Mouse (Mus musculus) kidney, adult 2 months (tissue): Measurements from ENCODE around the gene Plekha5. TPM values are rescaled to one million over a fixed set of nuclear protein-coding genes. Genes with fewer than 3 reads are reported as not detected.

Experiments used
- DNase-seq: peaks from one replicate; pipeline ENCODE4 v3.0.0; 2021
- H3K27ac ChIP-seq: fragments of 200-500 bp; 2 replicates; pipeline ENCODE4 v1.5.1; 2012; ENCODE audit warnings: low read depth, low read length, control low read depth, inconsistent platforms; ENCODE audit not compliant: insufficient read depth
- H3K27me3 ChIP-seq: fragments of 200-500 bp; replicated peaks from 2 replicates; pipeline ENCODE4 v1.6.1; 2012; ENCODE audit warnings: mild to moderate bottlenecking, moderate library complexity, low read length, inconsistent platforms; ENCODE audit not compliant: control insufficient read depth, insufficient read depth
- H3K36me3 ChIP-seq: fragments of 200-500 bp; 2 replicates; pipeline ENCODE4 v1.6.1; 2012; ENCODE audit warnings: mild to moderate bottlenecking, moderate library complexity, low read length, inconsistent platforms; ENCODE audit not compliant: control insufficient read depth, insufficient read depth
- H3K4me1 ChIP-seq: fragments of 200-500 bp; 2 replicates; pipeline ENCODE4 v1.6.1; 2011; ENCODE audit warnings: low read length; ENCODE audit not compliant: control insufficient read depth, insufficient read depth
- H3K4me3 ChIP-seq: fragments of 200-500 bp; 2 replicates; pipeline ENCODE4 v1.5.1; 2011; ENCODE audit warnings: mild to moderate bottlenecking, low read depth, low read length, control low read depth; ENCODE audit not compliant: insufficient read depth
- CTCF ChIP-seq: fragments of 200-500 bp; conservative IDR thresholded peaks from 2 replicates; pipeline ENCODE4 v1.5.1; 2011; ENCODE audit warnings: low read depth, mild to moderate bottlenecking, control low read depth, low read length, moderate library complexity, mixed read lengths; ENCODE audit not compliant: insufficient read depth, insufficient read length
- POLR2A ChIP-seq: fragments of 200-500 bp; IDR thresholded peaks from one replicate; pipeline ENCODE4 v1.6.1; 2011; ENCODE audit warnings: low read depth, low read length, control low read depth
- WGBS: fragments of 180-500 bp; shearing (Covaris S2); methylation state at CpG from one replicate; pipeline ENCODE4 v1.1.7; 2018; 5-methylcytosine and 5-hydroxymethylcytosine counted together
- polyA plus RNA-seq: library from polyadenylated mRNA; depleted of rRNA; stranded (reverse); fragments of >200 nt; gene quantifications from 2 replicates; pipeline ENCODE4 v1.2.3, GENCODE M21; 2012

The Plekha5 gene
- polyA plus RNA-seq, 1 experiment = 21.4 TPM

DNA sequence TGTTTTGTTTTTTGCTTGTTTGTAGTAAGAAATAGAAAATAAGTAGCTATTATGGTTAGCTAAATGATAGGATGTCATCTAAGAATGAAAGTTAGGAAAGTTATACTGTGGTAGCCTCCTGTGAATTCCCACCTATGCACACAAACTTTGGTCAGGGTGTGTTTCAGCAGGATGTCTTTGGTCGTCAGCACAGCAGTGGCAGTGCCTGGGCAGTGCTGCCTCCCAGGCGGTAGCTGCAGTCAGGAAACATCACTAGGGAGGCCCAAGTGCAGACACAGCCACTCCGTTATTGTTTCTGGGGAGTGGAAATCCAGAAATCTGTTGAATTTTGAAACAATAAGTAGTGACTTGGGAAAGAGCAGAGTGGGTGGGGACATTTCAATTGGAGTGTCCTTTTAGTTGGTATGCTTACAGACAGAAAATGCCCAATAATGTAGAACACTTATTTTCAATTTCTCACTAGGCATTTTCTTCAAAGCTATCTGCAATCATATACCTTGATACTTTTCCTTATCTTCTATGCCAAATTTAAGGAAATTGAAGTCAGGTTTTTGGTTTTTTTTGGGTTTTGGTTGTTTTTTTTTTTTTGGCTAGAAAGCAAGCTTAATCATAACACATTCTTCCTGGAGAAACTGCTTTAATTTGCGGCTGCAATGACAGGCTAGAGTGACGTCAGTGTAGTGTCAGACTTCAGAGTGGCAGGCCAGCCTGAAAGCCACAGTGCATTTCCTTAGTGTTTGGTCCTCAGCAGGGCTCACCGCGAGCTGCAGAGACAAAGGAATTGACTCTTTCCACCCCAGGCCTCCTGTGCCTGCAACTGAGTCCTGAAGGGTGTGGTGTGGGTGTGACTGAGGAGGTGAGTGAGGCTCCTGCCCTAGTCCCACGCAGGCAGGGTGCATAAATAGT, 90.6 kb downstream of the Plekha5 start:
- TF ChIP-seq CTCF = no peak
- no peak for TF ChIP-seq POLR2A
- Histone ChIP-seq H3K27me3 (no peaks in the 10 kb centered on the region), H3K4me3 (peak overlapping the region; percentile 3; the same call in 1 of the 2 replicates), H3K4me1 (peaks cover 3% of the 10 kb centered on the region; the same call in 1 of the 2 replicates), H3K36me3 (no peaks in the 10 kb centered on the region), H3K27ac (peak overlapping the region; percentile 24; the same call in 1 of the 2 replicates)
- WGBS = 26% methylated on average over 8 of the region's 8 CpGs
- peak; percentile 58 for DNase-seq

DNA sequence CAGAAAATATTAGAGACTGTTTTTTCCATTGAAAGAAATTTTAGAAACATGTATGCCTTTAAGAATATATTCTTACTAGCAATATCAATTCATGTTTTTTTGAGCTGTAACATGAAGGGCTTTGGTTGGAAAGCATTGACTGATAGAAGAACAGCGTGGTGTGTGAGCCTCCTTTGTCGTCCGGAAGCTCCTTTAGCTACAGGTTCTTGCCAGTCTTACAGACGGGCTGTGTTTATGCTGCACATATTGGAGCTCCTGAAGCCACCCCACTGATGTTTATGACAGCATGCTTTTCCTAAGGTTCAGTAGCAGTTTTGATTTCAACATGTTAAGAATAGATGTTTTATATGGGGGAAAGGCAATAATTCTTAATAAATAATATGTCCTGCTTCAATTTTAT, 91.7 kb downstream of the Plekha5 start:
- TF ChIP-seq CTCF (no peak), POLR2A (no peak)
- Histone ChIP-seq H3K27me3 (no peaks in the 10 kb centered on the region), H3K4me1 (0 out of 2 replicates have a peak, but pooled peaks cover 2% of the 10 kb centered on the region), H3K27ac (no peak overlapping the region), H3K36me3 (no peaks in the 10 kb centered on the region), H3K4me3 (no peak overlapping the region)
- DNase-seq = no peak
- WGBS = 84% methylated on average over 4 of the region's 4 CpGs

GRCm38 (mm10) chr6:140516202-140516601, 92.3 kb downstream of the Plekha5 start:
- TF ChIP-seq CTCF = no peak
- no peak for TF ChIP-seq POLR2A
- H3K27me3 ChIP-seq = no peaks in the 10 kb centered on the region
- no peak overlapping the region for H3K27ac ChIP-seq
- no peak for DNase-seq
- H3K36me3 ChIP-seq = no peaks in the 10 kb centered on the region
- WGBS = 61% methylated on average over 3 of the region's 3 CpGs
- 0 out of 2 replicates have a peak, but pooled peaks cover 2% of the 10 kb centered on the region for H3K4me1 ChIP-seq
- H3K4me3 ChIP-seq = no peak overlapping the region

GRCm38 (mm10) chr6:140517188-140517587, 93.3 kb downstream of the Plekha5 start:
- Histone ChIP-seq H3K4me1 (0 out of 2 replicates have a peak, but pooled peaks cover 2% of the 10 kb centered on the region), H3K27ac (no peak overlapping the region), H3K4me3 (no peak overlapping the region), H3K27me3 (no peaks in the 10 kb centered on the region), H3K36me3 (no peaks in the 10 kb centered on the region)
- WGBS = 85% methylated on average over 1 of the region's 1 CpGs
- DNase-seq = peak; percentile 51
- no peak for TF ChIP-seq POLR2A
- peak; percentile 81 for TF ChIP-seq CTCF

- H3K36me3 ChIP-seq = no peaks in the 10 kb centered on the region
- no peak for TF ChIP-seq POLR2A
- TF ChIP-seq CTCF = no peak
- H3K4me1 ChIP-seq = peaks cover 2% of the 10 kb centered on the region; the same call in 1 of the 2 replicates
- DNase-seq = no peak
- H3K27me3 ChIP-seq = no peaks in the 10 kb centered on the region
- no peak overlapping the region for H3K27ac ChIP-seq
- H3K4me3 ChIP-seq = no peak overlapping the region
- 73% methylated on average over 13 of the region's 13 CpGs for WGBS
Observed at GRCm38 (mm10) chr6:140519019-140519418, 95.2 kb downstream of the Plekha5 start.

DNA sequence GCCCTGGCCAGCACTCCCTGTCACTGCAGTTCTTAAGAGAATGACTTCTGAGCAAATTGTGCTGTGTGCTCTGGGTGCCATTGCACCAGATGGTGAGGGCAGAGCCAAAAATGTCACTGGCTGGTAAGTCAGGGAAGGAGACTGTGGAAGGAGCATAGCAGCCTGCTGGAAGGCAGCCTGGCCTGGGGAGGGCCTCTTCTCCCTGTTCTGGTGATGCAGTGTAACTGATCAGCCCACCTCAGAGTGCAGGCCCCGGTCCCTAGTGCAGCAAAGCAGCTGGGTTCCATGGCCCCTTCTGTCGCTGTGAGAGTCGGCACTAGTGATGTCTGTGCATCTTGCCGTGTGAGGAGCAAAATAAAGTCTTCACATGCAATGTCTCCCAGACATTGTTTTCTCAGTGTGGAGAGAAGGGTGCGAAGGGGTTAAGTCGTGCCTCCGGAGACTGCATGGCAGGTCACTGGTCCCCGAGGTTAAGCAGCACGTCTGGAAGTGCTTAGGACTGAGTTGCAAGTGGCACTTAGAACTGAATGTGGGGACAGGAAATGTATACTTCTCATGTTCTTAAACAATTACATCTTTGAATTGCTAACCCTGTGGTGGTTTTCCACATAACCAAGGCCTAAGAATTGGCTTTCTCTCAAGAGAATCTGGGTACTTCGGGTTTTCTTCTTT, 95.8 kb downstream of the Plekha5 start:
- no peaks in the 10 kb centered on the region for H3K27me3 ChIP-seq
- no peaks in the 10 kb centered on the region for H3K36me3 ChIP-seq
- WGBS = 52% methylated on average over 10 of the region's 10 CpGs
- no peak overlapping the region for H3K27ac ChIP-seq
- TF ChIP-seq POLR2A = no peak
- TF ChIP-seq CTCF = no peak
- no peak overlapping the region for H3K4me3 ChIP-seq
- peaks cover 2% of the 10 kb centered on the region; the same call in 1 of the 2 replicates for H3K4me1 ChIP-seq
- DNase-seq = no peak

GRCm38 (mm10) chr6:140520961-140521360, 97.1 kb downstream of the Plekha5 start:
- no peak overlapping the region for H3K4me3 ChIP-seq
- DNase-seq = no peak
- no peak overlapping the region for H3K27ac ChIP-seq
- H3K4me1 ChIP-seq = peaks cover 2% of the 10 kb centered on the region; the same call in 1 of the 2 replicates
- no peaks in the 10 kb centered on the region for H3K27me3 ChIP-seq
- WGBS = 67% methylated on average over 6 of the region's 6 CpGs
- TF ChIP-seq CTCF (no peak), POLR2A (no peak)
- H3K36me3 ChIP-seq = no peaks in the 10 kb centered on the region
